Mouse (Mus musculus) heart, embryonic 13.5 days (tissue): ENCODE measurements around the gene Sipa1l2. TPM values are rescaled to one million over a fixed set of nuclear protein-coding genes. Genes with fewer than 3 reads are reported as not detected.

Experiments
- ATAC-seq: fragments of 200-750 bp; cut with Nextera tagmentation; 2 replicates; pipeline ENCODE4 v1.8.0; 2017; ENCODE audit warnings: moderate TSS enrichment; ENCODE audit not compliant: insufficient number of reproducible peaks, low FRiP score, low TSS enrichment; ENCODE audit errors: extremely low read depth
- H3K27ac ChIP-seq: fragments of 300-500 bp; sonication (generic); replicated peaks from 2 replicates; pipeline ENCODE4 v1.5.1; 2015; ENCODE audit warnings: moderate library complexity, mild to moderate bottlenecking, inconsistent platforms
- H3K27me3 ChIP-seq: fragments of 300-500 bp; sonication (generic); replicated peaks from 2 replicates; pipeline ENCODE4 v1.6.1; 2015; ENCODE audit warnings: mild to moderate bottlenecking, inconsistent platforms
- H3K36me3 ChIP-seq: fragments of 300-500 bp; sonication (generic); 2 replicates; pipeline ENCODE4 v1.6.1; 2015; ENCODE audit warnings: mild to moderate bottlenecking, inconsistent platforms
- H3K4me1 ChIP-seq: fragments of 300-500 bp; sonication (generic); 2 replicates; pipeline ENCODE4 v1.6.1; 2015; ENCODE audit warnings: inconsistent platforms
- H3K4me2 ChIP-seq: fragments of 300-500 bp; sonication (generic); 2 replicates; pipeline ENCODE4 v1.6.1; 2015; ENCODE audit warnings: inconsistent platforms, mild to moderate bottlenecking, moderate library complexity
- H3K4me3 ChIP-seq: fragments of 300-500 bp; sonication (generic); 2 replicates; pipeline ENCODE4 v1.5.1; 2015; ENCODE audit warnings: moderate library complexity, mild to moderate bottlenecking, inconsistent platforms
- H3K9ac ChIP-seq: fragments of 300-500 bp; sonication (generic); 2 replicates; pipeline ENCODE4 v1.6.1; 2015; ENCODE audit warnings: inconsistent platforms, mild to moderate bottlenecking, moderate library complexity
- H3K9me3 ChIP-seq: fragments of 300-500 bp; sonication (generic); 2 replicates; pipeline ENCODE4 v1.6.1; 2016; ENCODE audit warnings: inconsistent platforms
- WGBS: fragments of 180-500 bp; shearing (Covaris S2); methylation state at CpG from one replicate; pipeline ENCODE4 v1.1.7; 2015; ENCODE audit warnings: mixed read lengths; 5-methylcytosine and 5-hydroxymethylcytosine counted together
- polyA plus RNA-seq: library from polyadenylated mRNA; unstranded; fragments of >200 nt; fragmentation: Nextera tagmentation; extraction: Ambion mirVana; gene quantifications from 2 replicates; pipeline ENCODE4 v1.2.1, GENCODE M21; 2015

Sipa1l2 gene
- polyA plus RNA-seq, 1 experiment from 2014 or later, result 19.7 TPM

GRCm38 (mm10) chr8:125449048-125449447 is 120.6 kb downstream of the Sipa1l2 start:
- Histone ChIP-seq H3K36me3 (peaks cover 87% of the 10 kb centered on the region), H3K4me3 (no peak overlapping the region)
- 41% methylated on average over 6 of the region's 6 CpGs for WGBS

GRCm38 (mm10) chr8:125447543-125447942 is 122.1 kb downstream of the Sipa1l2 start:
- no peaks in the 10 kb centered on the region for H3K27me3 ChIP-seq
- WGBS, result 54% methylated on average over 14 of the region's 14 CpGs
- H3K27ac ChIP-seq, result peak overlapping the region; percentile 20
- H3K9me3 ChIP-seq, result no peaks in the 10 kb centered on the region
- H3K4me2 ChIP-seq, result no peak overlapping the region
- no peak overlapping the region for H3K9ac ChIP-seq
- peaks cover 64% of the 10 kb centered on the region for H3K4me1 ChIP-seq
- H3K4me3 ChIP-seq, result no peak overlapping the region
- no peak for ATAC-seq
- peaks cover 86% of the 10 kb centered on the region for H3K36me3 ChIP-seq

More at GRCm38 (mm10) chr8:125449048-125449447, 120.6 kb downstream of the Sipa1l2 start:
- Histone ChIP-seq H3K4me1 (peaks cover 54% of the 10 kb centered on the region), H3K9me3 (no peaks in the 10 kb centered on the region), H3K27ac (0 out of 2 replicates have a peak overlapping the region, but pooled peaks have one; percentile 8), H3K4me2 (no peak overlapping the region), H3K27me3 (no peaks in the 10 kb centered on the region), H3K9ac (no peak overlapping the region)
- no peak for ATAC-seq

- H3K9me3 ChIP-seq, result no peaks in the 10 kb centered on the region
- ATAC-seq, result no peak
- H3K4me2 ChIP-seq, result no peak overlapping the region
- peak overlapping the region; percentile 94; the same call in 1 of the 2 replicates for H3K27ac ChIP-seq
- peaks cover 86% of the 10 kb centered on the region for H3K36me3 ChIP-seq
- 72% methylated on average over 4 of the region's 4 CpGs for WGBS
- peaks cover 64% of the 10 kb centered on the region for H3K4me1 ChIP-seq
- H3K27me3 ChIP-seq, result no peaks in the 10 kb centered on the region
- H3K4me3 ChIP-seq, result no peak overlapping the region
- H3K9ac ChIP-seq, result no peak overlapping the region
Measured at GRCm38 (mm10) chr8:125446236-125446635, 123.4 kb downstream of the Sipa1l2 start.

DNA sequence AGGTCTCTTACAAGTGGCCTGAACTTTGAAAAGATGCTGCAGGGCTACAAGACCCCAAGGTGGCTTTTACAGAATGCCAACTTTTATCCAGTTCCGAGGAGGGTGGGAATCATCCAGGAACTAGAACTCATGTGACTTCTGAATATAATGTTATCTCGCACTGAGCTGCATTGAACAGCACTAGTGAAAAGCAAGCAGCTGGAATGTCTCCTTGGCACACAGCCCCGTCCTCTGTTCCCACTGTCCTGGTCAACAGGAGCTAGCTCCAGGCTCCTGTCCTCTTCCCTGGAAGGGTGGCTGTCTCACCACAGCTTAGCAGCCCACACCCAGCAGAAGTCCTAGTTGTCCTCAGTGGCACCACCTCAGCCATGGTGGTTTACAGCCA is 124.4 kb downstream of the Sipa1l2 start:
- H3K27ac ChIP-seq, result peak overlapping the region; percentile 94
- H3K9me3 ChIP-seq, result no peaks in the 10 kb centered on the region
- H3K4me3 ChIP-seq, result no peak overlapping the region
- no peaks in the 10 kb centered on the region for H3K27me3 ChIP-seq
- H3K4me2 ChIP-seq, result peak overlapping the region; percentile 41
- peaks cover 64% of the 10 kb centered on the region for H3K4me1 ChIP-seq
- 6% methylated on average over 3 of the region's 3 CpGs for whole genome bisulfite sequencing
- ATAC-seq, result no peak
- peaks cover 86% of the 10 kb centered on the region for H3K36me3 ChIP-seq
- 0 out of 2 replicates have a peak overlapping the region, but pooled peaks have one; percentile 24 for H3K9ac ChIP-seq

GRCm38 (mm10) chr8:125444457-125445224 is 125.0 kb downstream of the Sipa1l2 start:
- no peaks in the 10 kb centered on the region for H3K27me3 ChIP-seq
- peaks cover 64% of the 10 kb centered on the region for H3K4me1 ChIP-seq
- ATAC-seq, result no peak
- peak overlapping the region; percentile 94 for H3K27ac ChIP-seq
- H3K4me2 ChIP-seq, result peak overlapping the region; percentile 41
- no peaks in the 10 kb centered on the region for H3K9me3 ChIP-seq
- 55% methylated on average over 16 of the region's 16 CpGs for WGBS
- no peak overlapping the region for H3K4me3 ChIP-seq
- H3K9ac ChIP-seq, result peak overlapping the region; percentile 70
- peaks cover 86% of the 10 kb centered on the region for H3K36me3 ChIP-seq

- H3K4me3 ChIP-seq, result no peak overlapping the region
- no peaks in the 10 kb centered on the region for H3K27me3 ChIP-seq
- H3K27ac ChIP-seq, result peak overlapping the region; percentile 51
- H3K9ac ChIP-seq, result peak overlapping the region; percentile 58; the same call in 1 of the 2 replicates
- no peak overlapping the region for H3K4me2 ChIP-seq
- H3K9me3 ChIP-seq, result no peaks in the 10 kb centered on the region
- ATAC-seq, result no peak
- WGBS, result 56% methylated on average over 7 of the region's 7 CpGs
- peaks cover 82% of the 10 kb centered on the region for H3K36me3 ChIP-seq
- peaks cover 47% of the 10 kb centered on the region for H3K4me1 ChIP-seq
Measured at GRCm38 (mm10) chr8:125435320-125436100, 134.1 kb downstream of the Sipa1l2 start.

- Histone ChIP-seq H3K27ac (peak overlapping the region; percentile 51), H3K27me3 (no peaks in the 10 kb centered on the region), H3K9ac (peak overlapping the region; percentile 58), H3K36me3 (peaks cover 76% of the 10 kb centered on the region), H3K4me2 (no peak overlapping the region), H3K9me3 (no peaks in the 10 kb centered on the region), H3K4me3 (no peak overlapping the region), H3K4me1 (peaks cover 50% of the 10 kb centered on the region)
- 54% methylated on average over 8 of the region's 8 CpGs for WGBS
- ATAC-seq, result no peak
Measured at GRCm38 (mm10) chr8:125434151-125434550, 135.5 kb downstream of the Sipa1l2 start.

- Histone ChIP-seq H3K4me2 (no peak overlapping the region), H3K36me3 (peaks cover 55% of the 10 kb centered on the region), H3K4me3 (no peak overlapping the region), H3K27ac (no peak overlapping the region), H3K27me3 (no peaks in the 10 kb centered on the region), H3K9ac (no peak overlapping the region), H3K9me3 (no peaks in the 10 kb centered on the region), H3K4me1 (peaks cover 49% of the 10 kb centered on the region)
- ATAC-seq, result no peak
- WGBS, result 73% methylated on average over 3 of the region's 3 CpGs
Measured at GRCm38 (mm10) chr8:125431321-125431720, 138.3 kb downstream of the Sipa1l2 start.

DNA sequence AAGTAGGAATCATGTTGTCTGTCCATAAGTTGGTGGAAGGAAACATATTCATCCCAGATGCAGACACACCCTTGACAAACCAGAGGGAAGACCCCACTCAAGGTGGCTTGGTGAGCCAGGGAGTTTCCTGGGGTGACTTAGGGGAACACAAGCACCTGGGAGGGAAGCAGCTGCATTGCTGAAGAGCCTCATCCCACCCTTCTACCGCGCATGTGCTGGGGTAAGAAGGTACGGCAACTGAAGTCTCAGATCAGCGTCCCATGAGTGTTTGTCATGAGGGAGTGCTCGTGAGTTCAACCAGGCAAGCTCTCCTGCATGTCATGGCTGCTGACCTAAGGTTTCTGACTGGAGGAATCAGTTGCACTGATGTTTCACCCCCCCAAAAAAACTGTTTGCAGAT is 138.8 kb downstream of the Sipa1l2 start:
- Histone ChIP-seq H3K4me2 (no peak overlapping the region), H3K27ac (no peak overlapping the region), H3K9ac (no peak overlapping the region), H3K4me1 (peaks cover 45% of the 10 kb centered on the region), H3K36me3 (peaks cover 50% of the 10 kb centered on the region), H3K9me3 (no peaks in the 10 kb centered on the region), H3K27me3 (no peaks in the 10 kb centered on the region), H3K4me3 (no peak overlapping the region)
- ATAC-seq, result no peak
- 87% methylated on average over 5 of the region's 5 CpGs for WGBS

DNA sequence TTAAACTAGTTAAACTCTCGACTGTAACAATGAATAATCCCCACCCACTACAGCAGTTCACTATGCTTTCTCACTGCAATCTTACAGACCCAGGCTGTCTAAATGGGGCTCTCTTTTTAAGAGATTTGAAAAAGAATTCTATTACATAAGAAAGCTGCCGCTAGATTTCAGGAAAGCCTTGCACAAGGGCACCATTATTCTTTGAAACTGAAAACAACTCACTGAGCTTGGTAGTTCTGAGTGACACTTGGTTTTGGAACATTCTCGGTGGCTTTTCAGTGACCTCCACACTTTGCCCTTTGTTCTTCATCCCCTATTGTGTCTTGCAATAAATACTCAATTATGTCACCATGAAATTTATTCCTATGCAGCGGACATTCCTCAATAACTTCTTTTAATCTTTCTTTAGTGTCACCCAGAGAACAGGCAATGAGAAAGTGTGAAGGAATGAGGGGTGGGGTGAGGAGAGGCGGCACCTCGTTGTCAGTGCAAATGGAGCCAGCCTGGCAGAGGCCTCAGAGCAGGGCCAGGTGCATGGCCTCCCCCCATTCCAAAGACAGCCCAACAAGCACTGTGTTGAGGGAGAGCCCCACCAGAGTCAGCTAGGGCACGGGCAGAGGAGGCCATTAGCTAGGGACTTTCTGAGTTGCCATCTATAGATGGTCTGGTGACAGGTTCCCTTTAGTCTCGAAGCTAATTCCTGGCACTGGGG is 140.5 kb downstream of the Sipa1l2 start:
- Histone ChIP-seq H3K9ac (no peak overlapping the region), H3K27ac (peak overlapping the region; percentile 26; the same call in 1 of the 2 replicates), H3K9me3 (no peaks in the 10 kb centered on the region), H3K27me3 (no peaks in the 10 kb centered on the region), H3K4me1 (peaks cover 36% of the 10 kb centered on the region), H3K36me3 (peaks cover 43% of the 10 kb centered on the region), H3K4me2 (no peak overlapping the region), H3K4me3 (no peak overlapping the region)
- 65% methylated on average over 8 of the region's 8 CpGs for WGBS
- no peak for ATAC-seq

DNA sequence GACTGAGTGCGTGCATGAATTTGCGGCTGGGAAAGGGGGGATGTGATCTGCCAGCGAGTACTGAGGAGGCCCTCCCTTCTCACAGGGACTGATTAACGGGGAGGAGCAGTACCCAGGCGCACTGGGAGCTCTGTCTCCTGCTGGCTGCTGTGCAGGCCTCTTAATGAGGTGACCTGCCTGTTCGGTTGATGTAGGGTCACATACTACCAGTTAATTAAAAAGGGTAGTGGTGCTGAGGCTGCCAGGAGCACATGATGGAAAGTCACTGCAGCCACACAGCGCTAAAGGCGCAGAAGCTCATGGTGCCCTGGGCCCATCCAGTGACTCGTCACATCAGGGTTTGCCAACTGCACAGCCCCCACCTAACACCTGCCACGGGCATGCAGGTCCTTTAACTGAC is 145.7 kb downstream of the Sipa1l2 start:
- Histone ChIP-seq H3K9ac (0 out of 2 replicates have a peak overlapping the region, but pooled peaks have one; percentile 2), H3K27ac (no peak overlapping the region), H3K4me1 (peaks cover 27% of the 10 kb centered on the region), H3K36me3 (peaks cover 52% of the 10 kb centered on the region), H3K9me3 (no peaks in the 10 kb centered on the region), H3K4me3 (no peak overlapping the region), H3K27me3 (no peaks in the 10 kb centered on the region), H3K4me2 (no peak overlapping the region)
- ATAC-seq, result no peak
- 53% methylated on average over 10 of the region's 10 CpGs for WGBS
